Mouse (Mus musculus): ENCODE data around the gene Mthfd1l.
"Not testable (repeated sequence)": the region's sequence is repeated elsewhere in the genome, so short reads cannot be mapped to it uniquely, and the experiment has no call there.

Mthfd1l gene

DNA sequence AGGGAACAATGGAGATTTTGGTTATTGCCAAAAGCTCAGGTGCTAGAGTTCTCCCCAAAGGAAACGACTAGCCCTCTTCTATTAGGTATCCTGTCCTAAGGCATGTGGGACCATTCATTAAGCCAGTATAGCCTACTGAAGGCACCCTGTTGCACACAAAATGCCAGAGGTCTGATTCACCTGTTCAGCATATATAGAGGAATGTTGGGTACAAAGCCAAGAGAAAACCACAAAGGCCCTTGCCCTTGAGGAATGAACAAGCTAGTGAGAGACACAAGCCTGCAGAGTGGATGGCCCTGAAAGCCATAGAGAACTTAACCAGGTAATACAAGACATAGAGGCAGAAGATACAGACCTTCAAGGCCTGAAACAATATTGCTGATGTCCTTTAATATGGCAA, 148.3 kb downstream of the Mthfd1l start:
- DNase-seq (ENCODE audit: low read depth), result no peak

DNA sequence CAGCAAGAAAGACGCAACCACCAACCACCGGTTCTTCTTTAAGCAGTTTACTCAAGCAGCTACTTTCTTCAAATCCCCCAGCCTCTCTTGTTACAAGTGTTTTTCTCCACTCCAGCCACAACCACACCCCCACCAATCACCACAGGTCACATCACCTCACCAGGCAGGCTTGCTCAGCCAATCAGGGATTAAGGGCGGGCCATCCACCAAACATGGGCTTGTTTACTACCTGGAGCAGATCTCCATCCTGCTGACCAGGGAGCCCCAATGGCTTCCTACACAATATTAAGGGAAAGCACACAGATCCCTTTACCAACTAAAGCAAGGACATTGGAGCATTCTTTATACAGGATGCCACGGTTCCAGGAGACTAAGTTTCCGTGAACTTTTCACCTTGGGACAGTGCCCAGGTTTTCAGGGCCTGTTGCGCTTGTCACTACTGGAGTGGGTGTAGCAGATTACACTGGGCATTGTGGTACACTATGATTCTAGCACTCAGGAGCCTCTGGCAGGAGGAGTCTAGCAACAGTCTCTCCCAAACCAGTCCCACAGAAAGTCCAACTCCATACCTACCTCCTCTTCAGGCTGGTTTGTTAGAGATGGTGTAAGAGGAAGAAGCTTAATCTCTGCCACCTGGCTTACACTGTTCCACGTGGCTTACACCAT, 150.5 kb downstream of the Mthfd1l start:
- not testable (repeated sequence) for DNase-seq (ENCODE audit: low read depth)

DNA sequence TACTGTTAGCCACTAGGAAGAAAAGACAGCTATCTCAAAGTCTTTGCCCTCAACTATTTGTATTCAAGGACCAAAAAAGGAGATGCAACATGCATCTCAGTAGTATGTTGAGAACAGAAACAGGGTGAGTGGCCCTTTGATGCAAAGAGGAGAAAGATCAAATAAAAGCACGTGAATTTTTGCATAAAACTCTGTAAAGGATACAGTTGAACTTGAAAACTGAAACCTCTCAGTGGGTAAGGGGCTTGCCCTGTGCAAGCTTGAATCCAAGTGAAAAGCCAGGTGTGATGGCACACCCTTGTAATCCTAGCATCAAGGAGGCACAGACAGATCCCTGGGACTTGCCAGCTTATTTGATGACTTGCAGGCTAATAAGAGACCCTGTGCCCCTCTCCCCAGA, 151.2 kb downstream of the Mthfd1l start:
- no peak for DNase-seq (ENCODE audit: low read depth)

DNA sequence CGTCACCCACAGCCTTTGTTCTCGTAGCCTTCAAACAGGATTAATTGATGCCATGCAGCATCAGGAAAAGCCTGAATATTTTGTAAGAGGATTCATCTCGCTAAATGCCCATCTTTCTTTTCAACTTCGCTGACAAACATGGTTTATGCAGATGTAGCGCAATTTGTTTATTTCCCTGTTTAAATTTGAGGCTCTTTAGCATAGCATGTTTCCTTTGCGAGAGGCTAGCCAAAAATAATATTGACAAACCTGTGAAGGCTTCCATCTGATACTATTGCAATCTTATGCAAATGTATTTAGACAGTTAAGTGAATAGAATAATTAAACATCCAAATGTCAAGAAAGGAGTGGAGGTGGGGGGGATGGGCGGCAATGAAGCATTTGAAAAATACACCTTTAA, 152.3 kb downstream of the Mthfd1l start:
- no peak for DNase-seq (ENCODE audit: low read depth)

DNA sequence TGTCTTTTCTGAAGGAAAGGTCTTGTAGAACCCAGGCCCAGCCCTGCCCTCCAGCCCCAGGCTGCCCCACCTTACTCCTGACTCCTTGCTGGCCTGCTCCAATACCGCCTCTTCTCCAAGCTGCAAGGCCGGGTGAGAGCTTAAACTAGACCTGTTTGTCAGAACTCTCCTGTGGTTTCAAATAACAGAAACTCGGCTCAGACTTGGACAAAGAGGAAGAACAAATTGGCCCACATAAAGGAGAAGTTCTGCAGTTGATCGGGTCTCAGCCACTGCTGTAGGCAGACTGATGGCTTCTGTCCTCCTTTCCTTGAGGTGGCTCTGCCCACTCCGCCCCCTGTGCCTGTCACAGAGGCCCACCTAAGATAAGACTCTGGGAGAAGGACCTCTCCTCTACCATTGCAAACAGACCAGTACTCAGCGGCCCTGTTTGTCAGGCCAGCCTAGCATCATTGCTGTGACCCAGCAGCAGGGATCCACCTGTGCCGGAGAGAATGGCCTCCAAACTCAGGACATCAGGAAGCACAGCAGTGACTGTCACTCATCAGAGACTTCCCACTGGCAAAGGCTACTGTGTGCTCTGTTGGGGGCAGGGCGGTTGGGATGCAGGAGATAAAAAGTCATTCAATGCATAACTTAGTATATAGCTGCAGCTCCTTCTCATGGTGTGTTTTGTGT, 153.6 kb downstream of the Mthfd1l start:
- DNase-seq (ENCODE audit: low read depth), result peak; percentile 54

DNA sequence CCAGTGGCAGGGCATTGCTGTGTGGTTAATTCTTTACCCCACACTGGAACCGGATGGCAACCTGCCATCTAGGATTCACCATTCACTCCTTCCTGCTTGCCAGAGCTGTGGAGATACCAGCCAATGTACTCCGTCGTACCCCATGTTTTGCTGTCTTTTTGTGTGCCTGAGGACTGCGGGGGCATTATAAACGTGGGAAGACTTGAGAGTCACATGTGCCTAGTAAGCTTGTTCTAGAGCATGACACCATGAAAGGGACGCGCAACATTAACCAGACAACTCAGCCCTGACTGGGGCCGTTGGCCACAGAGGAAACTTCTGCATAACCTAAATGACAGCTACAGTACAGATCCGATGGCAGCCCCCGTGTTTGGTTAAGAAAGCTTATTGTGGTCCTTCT, 155.5 kb downstream of the Mthfd1l start:
- DNase-seq (ENCODE audit: low read depth), result no peak

DNA sequence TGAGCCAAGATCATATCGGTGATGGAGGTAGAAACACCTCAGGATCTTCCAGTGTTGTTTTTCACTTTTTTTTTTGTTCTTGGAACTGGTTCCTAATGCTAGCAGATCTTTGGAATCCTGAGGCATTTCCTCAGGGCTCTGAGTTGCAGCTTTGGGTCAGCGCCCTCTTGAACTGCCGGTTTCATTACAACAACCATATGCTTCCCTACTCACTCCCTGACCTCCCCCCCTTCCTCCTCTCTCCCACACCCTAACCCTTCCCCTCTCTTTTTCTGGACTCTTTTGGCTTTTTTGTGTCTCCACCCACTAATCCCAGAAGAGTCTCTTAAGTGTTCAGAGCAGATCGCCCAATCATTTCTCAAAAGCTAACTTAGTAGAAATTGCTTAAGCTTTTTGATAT, 156.0 kb downstream of the Mthfd1l start:
- no peak for DNase-seq (ENCODE audit: low read depth)

DNA sequence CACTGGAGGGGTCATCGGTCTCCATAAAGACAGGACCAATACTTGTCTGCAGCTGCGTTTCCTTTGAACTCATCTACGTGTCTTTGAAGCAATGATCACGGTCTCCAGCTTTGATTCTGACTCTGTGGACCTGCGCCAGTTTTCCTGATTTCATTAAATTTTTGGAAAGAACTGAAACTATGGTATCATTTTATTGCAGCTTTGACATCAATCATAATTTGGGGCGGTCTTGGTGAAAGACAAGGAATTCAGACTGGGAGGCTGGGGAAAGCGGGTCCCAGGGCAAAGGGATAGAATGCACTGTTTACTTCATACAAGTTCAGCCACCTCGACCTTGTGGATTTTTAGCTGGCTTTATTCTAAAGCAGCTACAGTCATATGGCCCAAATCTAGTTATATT, 156.5 kb downstream of the Mthfd1l start:
- DNase-seq (ENCODE audit: low read depth), result no peak

DNA sequence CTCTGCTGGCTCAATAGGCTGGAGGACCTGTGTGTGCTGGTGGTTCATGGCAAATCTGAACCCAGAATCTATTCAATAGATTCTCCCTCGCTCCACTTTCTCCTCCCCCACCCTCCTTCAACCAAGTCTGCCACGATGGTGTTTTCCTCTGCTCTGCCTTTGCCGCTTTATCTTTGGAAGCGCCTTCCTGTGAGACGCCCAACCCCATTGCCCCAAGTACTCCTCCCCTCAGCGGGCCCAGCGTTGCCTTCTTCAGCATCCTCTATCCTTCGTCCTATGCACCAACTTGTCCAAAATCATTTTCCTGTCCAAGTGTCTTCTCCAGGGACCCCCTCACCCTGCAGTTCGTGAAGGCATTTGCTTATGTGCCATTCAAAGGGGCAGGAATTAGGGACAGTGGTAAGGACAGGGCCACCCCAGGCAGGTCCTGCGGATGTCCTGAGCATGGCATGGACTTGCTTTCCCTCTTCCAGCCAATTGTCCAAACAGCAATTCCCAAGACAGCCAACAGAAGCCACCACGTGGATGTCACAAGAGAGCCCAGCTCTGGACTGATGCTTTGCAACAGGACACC, 157.2 kb downstream of the Mthfd1l start:
- no peak for DNase-seq (ENCODE audit: low read depth)

DNA sequence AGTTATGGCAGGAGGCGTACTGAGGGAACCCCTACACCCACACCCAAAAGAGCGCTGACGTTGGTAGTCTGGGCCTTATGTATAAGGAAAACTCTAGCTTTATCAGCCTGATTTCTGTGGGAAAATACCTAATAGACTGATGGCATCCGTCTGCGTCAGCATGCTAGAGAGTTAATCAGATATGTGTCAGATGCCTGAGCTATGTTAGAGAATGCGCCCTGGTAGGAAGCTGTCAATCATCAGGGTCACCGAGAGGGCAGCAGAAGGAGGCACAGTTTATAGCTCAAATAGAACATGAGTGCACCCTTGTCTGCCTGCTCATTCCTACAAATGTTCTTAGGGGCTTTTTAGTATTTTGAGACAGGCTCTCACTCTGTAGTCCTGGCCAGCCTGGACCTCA, 159.8 kb downstream of the Mthfd1l start:
- DNase-seq (ENCODE audit: low read depth), result no peak

DNA sequence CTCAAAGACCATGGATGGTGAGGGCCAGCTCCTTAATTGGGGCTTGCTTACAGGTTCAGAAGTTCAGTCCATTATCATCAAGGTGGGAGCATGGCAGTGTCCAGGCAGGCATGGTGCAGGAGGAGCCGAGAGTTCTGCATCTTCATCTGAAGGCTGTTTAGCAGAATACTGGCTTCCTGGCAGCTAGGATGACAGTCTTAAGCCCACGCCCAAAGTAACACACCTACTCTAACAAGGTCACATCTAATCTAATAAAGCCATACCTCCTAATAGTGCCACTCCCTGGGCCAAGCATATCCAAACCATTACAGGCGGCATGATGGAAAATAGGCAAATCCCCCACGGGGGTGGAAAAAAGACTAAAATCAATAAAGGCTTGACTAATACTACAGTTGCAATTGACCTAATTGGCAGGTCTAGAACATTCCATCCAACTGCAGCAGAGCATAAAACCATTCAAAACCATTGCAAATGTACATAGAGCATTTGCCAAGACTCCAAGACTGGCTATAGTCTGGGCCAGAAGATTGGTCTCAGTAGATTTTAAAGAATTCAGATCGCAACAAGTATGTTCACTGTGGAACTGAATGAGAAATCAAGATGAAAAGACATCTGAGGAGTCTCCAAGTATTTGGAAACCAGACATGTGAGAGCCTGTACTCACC, 162.3 kb downstream of the Mthfd1l start:
- DNase-seq (ENCODE audit: low read depth), result no peak

DNA sequence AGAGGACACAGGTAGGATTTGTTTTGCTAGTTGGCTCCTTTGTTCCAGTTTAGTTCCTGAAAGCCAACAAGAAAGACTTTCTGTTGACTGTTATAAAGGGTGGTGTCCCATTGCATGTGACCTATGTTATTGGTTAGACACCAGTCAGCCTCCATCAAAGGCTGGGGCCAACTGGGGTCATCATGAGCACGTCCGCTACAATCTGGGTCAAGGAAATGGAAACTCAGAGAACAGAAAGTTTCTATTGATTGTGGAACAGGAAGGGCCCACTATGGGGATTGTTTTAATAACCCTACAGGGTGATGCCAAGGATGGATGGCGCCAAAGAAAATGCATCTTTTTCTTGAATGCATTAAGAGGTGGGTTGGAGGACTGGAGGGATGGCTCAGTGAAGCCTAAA, 166.6 kb downstream of the Mthfd1l start:
- DNase-seq (ENCODE audit: low read depth), result no peak

DNA sequence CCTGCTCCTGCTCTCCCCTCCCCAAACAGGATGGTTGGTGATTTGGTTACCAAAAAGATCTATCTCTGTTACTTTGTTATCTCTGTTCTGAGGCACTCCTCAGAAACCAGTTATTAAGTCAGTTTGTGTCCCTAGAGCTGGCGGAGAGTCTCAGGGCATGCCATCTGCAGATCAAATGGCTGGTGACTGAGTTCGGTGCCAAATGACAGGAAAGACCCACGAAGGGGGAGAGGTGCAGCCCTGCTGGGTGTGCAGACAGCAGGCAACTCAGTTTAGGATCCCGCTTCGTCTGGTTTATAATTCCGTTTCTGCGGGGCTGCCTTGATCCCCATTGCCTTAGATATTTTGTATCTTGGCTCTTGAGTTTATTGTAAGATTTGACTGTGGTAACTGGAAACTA, 168.8 kb downstream of the Mthfd1l start:
- no peak for DNase-seq (ENCODE audit: low read depth)

DNA sequence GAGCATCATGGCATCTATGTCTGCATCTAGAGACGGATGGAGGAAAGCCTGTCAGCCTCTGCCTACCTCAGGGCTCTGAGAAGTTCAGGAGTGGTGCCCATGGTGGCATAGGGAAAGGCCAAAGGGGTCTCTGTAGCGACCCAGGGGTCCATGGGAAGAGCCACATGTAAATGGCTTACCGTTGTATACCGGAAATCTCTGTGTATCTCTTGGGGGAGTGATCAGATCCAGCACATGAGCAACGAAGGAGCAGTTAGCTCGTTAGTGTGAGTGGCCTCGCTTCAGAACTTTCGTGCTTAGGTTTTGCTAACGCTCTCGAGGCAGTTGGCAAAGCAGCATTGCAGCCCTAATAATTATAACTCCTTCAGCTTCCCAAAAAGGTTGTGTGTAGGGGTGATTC, 169.9 kb downstream of the Mthfd1l start:
- no peak for DNase-seq (ENCODE audit: low read depth)

DNA sequence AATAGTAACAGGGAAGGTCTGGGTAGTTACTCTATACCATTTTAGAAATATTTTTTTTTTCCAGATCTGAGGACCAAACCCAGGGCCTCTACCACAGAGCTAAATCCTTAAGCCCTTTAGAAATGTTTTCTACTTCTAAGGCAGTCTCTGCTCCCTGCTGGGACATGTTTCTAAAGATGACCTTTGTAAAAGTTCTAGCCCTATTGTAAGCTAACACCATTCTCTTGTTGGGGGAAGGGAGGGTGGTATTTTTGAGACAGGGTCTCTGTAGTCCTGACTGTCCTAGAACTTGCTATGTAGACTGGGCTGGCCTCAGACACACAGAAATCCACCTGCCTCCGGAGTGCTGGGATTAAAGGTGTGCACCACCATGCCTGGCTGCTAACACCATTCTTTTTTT, 170.5 kb downstream of the Mthfd1l start:
- DNase-seq (ENCODE audit: low read depth), result no peak

DNA sequence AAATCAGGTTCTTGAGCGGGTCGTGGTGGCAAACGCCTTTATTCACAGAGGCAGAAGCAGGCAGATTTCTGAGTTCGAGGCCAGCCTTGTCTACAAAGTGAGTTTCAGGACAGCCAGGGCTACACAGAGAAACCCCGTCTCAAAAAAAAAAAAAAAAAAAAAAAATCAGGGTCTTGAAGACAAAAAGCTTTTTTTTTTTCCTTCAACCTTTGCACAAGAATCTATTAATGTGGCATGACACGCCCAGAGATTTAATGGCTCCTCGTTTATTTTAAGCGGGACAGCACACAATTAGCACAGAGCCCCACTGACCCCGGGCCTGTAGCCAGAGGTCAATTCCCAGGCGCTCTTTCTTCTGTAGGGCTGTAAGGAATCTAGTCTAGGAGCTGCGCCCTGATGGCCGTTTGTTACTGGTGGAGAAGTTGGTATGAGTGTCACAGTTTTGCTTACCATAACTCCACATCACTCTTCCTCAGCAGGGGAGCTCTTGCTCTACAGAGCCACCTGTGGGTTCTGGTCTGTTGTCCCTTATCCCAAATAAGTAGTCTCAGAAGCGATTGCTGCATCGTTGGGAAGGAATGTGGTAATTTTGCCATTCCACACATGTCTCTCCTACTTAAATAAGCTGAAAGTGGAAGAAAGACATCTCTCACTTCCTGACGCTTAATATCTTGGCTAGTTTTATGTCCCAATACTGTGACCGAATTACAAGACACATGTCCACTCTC, 172.3 kb downstream of the Mthfd1l start:
- no peak for DNase-seq (ENCODE audit: low read depth)

DNA sequence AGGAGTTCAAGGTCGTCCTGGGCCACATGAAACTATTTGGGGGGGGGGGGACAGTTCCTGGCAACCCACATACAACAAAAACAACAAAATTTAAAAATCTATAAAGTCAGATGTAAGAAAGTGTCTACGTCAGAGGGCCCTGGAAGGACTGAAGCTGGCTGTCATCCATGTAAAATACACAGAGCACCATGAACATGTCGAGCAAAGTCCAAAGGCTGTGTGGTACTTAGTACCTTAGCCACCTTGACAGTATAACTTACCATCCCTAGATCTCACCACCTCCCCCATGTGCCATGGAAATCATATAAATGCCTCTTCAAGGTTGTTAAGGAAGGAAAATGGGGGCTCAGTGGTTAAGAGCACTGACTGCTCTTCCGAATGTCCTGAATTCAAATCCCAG, 174.0 kb downstream of the Mthfd1l start:
- no peak for DNase-seq (ENCODE audit: low read depth)

DNA sequence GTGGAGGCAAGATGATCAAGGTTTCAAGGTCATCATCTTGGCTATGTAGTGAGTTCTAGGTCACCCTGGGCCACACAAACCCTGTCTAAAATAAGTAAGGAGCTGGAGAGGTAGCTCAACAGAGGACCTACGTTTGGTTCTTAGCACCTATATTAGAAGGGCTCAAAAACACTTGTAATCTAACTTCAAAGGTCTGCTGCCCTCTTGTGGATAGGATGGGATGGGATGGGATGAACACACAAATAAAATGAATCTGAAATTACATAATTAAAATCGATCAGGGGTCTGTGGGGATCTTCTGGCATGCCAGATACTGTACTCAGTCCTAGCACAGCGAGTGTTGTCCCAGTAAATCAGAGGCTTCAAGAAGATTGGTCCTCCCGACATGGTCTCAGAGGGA, 178.2 kb downstream of the Mthfd1l start:
- DNase-seq (ENCODE audit: low read depth), result peak; percentile 39

DNA sequence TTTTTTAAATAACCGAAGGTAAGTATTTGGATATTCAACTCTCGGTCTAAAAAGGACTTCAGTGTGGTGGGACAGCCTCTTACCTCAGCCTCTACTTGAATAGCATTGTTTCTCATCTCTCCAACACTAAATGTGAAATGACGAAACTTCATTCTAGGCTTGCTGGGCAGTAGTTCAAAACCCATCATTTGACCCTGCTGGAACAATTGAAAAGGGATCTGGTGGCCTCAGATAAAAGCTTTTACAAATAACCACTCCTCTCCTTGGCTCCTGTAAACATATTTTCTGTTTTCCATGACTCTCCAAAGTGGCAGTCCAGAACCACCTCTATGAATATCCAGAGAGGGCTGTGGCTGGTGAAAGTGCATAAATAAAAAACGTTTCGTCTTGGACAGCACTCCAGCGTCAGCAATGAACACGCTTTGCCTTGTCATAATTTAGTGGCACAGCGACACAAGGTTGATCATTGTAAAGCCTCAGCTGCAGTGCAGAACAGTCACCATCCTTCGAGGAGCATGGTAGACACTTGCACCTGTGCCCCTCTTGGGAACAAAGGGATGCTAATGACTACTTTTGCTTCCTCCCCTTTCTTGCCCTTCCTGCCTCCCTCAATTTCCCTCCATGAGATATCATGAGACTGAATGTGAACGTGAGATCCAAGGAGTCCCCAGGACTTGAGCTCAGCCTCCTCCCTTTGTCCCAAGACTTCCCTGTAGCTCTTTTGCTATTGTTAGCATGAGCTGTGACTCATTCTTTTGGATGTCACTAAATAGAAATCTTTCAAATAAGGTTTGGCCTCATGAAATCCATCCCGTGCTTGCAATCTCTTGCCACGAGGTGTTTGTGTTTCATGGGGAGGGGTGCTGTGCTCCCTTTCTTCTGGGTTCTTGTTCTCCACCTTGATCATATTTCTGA, 179.2 kb downstream of the Mthfd1l start:
- no peak for DNase-seq (ENCODE audit: low read depth)

DNA sequence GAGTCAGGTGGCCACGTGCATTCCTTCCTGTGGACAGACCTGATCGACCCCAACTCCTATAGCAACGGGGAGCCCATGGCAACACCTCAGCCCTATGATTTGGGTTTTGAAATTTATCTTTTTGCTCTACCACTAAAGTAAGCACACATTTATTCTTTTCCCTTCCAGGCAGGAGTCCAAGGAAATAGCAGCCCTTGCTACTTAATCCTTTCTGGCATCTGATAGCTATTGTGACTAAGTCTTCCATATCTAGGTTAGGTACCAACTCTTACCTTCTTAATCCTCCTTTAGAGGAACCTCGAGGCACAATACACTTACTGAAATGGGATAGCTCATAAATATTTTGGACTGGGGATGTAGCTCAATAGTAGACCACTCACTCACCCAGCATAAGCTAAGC, 180.1 kb downstream of the Mthfd1l start:
- DNase-seq (ENCODE audit: low read depth), result no peak

DNA sequence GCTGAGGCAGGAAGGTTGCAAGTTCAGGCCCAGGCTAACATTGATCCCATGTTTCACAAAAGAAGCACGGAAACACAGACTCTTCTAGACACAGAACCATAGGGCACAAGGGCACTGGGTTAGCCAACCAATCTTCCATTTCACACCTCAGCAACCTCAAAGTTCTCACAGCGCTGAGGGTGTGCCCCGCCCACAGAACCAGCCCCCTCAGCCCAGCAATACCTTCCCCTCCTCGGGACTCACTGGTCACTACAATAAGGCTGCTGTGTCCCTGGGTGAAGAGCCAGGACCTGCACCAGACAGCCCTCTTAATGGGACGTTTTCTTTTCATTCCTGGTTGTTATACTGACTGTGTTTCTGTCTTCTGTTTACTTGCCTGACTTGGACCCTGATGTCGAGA, 181.1 kb downstream of the Mthfd1l start:
- no peak for DNase-seq (ENCODE audit: low read depth)
